Mouse (Mus musculus): ENCODE measurements around the gene Zglp1. TPM values are rescaled to one million over a fixed set of nuclear protein-coding genes. Genes with fewer than 3 reads are reported as not detected.
A peak's percentile ranks its signal among the peaks of the same experiment; 100 is the strongest.
"Not testable (repeated sequence)": the region's sequence is repeated elsewhere in the genome, so short reads cannot be mapped to it uniquely, and the experiment has no call there.

Gene Zglp1
- total RNA-seq, 2 experiments from 2014 or later: not detected

DNA sequence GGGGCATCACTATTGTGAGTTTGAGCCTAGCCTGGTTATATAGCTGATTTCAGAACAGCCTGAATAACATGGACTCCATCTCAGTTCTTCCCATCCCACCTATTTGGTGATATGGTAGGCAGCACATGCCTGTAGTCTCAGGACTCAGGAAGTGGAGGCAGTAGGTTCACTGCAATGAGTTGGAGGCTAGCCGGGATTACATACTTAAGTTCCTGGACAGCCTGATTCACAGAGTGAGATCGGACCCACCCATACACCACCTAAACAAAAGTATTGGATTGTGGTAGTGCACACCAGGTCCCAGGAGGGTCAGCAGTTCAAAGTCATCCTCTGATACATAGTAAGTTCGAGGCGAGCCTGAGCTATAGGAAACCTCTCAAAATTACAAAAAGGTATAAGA lies 5.7 kb upstream of the Zglp1 start:
- DNase-seq: no peak

DNA sequence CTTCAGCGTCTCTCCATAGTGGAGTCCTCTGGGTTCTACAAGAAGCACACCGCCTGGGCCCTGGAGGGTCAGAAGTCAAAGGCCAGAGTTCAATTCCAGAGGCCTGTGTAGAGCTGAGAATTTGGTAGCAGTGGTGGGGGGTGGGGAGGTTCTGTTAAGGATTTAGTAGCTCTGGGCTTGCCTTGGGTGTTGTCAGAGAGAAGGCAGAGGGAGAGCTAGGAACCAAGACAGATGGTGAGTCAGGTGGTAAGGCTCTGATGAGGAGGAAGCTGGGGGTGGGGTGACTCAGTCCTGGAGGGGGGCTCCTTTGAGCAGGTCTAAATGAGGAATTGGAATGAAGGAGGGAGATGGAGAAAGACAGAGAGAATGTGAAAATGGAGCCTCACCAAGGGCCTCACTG lies 4.0 kb downstream of the Zglp1 start:
- DNase-seq: no peak

- DNase-seq: no peak
Observed at GRCm38 (mm10) chr9:21051578-21051977, 15.3 kb downstream of the Zglp1 start.

DNA sequence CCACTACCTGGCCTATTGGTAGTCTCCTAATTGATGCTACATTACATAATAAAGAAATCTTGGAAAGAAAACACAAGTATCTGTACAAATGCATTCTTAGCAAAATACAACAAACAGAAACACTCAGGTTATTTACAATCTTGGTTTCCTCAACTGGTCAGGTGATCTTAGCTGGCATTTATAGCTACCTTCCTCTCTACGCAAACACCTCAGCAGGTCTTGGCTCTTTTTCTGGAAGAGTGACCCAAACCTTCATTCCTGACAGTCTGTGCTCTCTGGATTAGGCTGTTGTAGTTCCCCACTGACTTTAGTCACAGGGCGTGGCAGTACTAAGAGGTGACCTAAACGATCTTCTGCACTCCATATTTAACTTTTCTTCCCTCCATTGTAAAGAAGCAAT lies 21.7 kb downstream of the Zglp1 start:
- no peak for DNase-seq

- not testable (repeated sequence) for DNase-seq
Observed at GRCm38 (mm10) chr9:21044785-21045184, 22.1 kb downstream of the Zglp1 start.

- DNase-seq: no peak
Observed at GRCm38 (mm10) chr9:21043563-21043962, 23.3 kb downstream of the Zglp1 start.

- DNase-seq: no peak
Observed at GRCm38 (mm10) chr9:21041308-21041707, 25.6 kb downstream of the Zglp1 start.

DNA sequence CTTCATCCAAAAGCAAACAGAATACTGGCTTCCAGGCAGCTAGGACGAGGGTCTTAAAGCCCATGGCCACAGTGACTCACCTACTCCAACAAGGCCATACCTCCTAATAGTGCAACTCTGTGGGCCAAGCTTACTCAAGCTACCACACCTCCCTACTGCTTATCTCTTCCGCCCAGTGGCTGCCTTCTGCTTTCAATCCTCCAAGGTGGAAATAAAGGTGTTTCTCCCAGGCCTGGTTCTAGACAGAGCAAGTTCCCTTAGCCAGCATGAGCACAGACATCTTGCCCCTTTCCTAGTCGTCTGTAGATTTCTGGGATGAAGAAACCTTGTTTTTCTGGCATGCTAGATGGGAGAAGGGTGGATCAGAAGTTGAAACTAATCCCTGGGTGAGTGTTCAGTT lies 27.1 kb downstream of the Zglp1 start:
- DNase-seq: no peak

DNA sequence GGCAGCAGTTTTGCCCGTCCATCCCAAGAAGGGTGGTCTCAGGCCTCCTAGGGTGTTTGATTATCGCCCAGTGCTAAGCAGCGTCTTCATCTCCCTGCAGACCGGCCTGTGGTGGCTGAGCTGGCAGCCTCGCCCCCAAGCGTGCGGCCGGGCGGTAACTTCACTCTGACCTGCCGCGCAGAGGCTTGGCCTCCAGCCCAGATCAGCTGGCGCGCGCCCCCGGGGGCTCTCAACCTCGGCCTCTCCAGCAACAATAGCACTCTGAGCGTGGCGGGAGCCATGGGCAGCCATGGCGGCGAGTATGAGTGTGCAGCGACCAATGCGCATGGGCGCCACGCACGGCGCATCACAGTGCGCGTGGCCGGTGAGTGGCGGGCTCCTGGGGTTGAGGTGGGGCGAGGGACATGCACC lies 29.4 kb downstream of the Zglp1 start:
- peak; percentile 35 for DNase-seq

DNA sequence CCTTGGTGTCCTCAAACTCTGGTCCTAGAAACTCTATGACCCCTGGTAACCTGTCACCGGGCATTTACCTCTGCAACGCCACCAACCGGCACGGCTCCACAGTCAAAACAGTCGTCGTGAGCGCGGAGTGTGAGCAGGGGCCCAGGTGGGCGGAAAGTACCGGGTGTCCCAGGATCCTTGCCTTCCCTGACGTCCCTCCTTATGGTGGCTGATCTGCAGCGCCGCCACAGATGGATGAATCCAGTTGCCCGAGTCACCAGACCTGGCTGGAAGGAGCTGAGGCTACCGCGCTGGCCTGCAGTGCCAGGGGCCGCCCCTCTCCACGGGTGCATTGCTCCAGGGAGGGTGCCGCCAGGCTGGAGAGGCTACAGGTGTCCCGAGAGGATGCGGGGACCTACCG lies 30.2 kb downstream of the Zglp1 start:
- DNase-seq: no peak

DNA sequence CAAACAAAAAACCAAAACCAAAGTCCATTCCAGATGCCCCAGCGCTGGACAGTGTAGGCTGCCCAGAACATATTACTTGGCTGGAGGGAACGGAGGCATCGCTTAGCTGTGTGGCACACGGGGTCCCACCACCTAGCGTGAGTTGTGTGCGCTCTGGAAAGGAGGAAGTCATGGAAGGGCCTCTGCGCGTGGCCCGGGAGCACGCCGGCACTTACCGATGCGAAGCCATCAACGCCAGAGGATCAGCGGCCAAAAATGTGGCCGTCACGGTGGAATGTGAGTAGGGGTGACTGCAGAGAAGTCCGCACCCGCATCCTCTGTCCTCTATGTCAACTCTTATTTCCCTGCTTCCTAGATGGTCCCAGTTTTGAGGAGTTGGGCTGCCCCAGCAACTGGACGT lies 30.7 kb downstream of the Zglp1 start:
- DNase-seq: no peak

GRCm38 (mm10) chr9:21035586-21035985 lies 31.3 kb downstream of the Zglp1 start:
- no peak for DNase-seq

GRCm38 (mm10) chr9:21034481-21035085 lies 32.3 kb downstream of the Zglp1 start:
- DNase-seq: no peak

- DNase-seq: peak; percentile 80
Observed at GRCm38 (mm10) chr9:21033136-21033535, 33.8 kb downstream of the Zglp1 start.

DNA sequence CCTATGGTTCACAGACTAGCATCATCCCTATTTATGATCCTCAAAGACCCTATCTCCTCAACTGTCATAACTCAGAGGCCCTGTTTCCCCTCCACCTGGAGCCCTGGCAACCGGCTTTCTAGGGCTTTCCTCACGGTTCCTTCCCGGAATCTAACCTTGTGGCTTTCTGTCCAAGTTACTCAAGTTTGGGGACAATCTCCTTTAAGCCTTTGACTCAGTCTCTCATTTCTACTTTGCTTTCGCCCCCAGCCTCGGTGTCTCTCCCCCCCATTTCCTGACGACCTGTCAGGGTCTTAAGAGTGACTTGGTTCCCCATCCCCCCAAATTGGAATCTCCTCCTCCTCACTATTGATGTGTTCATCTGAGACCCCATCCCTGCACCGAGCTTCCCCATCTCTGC lies 34.4 kb downstream of the Zglp1 start:
- no peak for DNase-seq

- no peak for DNase-seq
Observed at GRCm38 (mm10) chr9:21031896-21032351, 35.0 kb downstream of the Zglp1 start, which contains the start of gene Icam5. Gene Icam5, plus strand, starts transcription at chr9:21032073.

- peak; percentile 61 for DNase-seq
Observed at GRCm38 (mm10) chr9:21031251-21031895, 35.5 kb downstream of the Zglp1 start.

DNA sequence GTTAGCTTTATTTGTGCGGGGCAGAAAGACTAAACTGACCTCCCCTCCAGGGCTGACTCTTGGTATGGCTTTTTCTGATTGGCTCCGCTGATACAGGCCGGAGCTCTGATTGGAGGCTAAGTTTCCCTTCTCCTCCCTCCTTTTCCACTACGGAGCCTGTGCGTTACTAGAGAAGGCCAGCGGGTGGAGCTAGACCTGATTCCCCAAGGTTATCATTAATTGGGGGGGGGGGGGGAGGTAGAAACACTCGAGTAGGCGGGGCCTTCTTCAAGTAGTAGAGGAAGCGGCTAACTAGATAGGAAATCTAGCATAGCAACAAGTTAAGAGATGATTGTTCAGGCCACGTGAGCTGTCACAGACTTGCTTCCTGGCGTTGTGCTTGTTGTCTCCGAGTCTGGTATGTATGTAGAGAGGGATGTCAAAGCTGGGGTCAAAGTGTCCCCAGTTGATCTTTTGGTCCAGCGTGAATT lies 36.1 kb downstream of the Zglp1 start:
- DNase-seq: peak; percentile 82

DNA sequence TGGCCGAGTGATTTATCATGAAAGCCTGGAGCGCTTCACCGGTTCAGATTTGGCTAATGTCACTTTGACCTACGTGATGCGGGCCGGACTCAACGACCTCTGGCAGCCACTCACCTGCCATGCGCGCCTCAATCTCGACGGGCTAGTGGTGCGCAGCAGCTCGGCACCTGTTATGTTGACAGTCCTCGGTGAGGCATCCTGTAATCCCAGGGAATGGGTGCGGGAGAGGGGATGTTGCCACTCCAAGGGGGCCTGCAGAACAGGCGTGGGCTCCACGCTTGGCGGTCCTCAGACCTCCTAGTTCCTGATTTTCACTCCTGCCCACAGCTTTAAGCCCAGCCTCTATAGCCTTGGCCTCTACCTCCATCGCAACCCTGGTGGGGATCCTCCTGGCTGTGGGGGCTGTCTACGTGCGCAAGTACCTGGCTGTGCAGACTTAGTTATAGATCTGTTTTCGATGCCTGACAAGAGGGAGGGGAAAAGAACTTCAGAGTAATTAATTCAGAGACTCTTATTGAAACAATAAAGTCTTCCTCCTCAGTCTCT lies 36.8 kb downstream of the Zglp1 start:
- no peak for DNase-seq

- DNase-seq: peak; percentile 85
Observed at GRCm38 (mm10) chr9:21029291-21030054, 37.4 kb downstream of the Zglp1 start, which contains the start of gene Icam4. Gene Icam4, plus strand, starts transcription at chr9:21029373.

DNA sequence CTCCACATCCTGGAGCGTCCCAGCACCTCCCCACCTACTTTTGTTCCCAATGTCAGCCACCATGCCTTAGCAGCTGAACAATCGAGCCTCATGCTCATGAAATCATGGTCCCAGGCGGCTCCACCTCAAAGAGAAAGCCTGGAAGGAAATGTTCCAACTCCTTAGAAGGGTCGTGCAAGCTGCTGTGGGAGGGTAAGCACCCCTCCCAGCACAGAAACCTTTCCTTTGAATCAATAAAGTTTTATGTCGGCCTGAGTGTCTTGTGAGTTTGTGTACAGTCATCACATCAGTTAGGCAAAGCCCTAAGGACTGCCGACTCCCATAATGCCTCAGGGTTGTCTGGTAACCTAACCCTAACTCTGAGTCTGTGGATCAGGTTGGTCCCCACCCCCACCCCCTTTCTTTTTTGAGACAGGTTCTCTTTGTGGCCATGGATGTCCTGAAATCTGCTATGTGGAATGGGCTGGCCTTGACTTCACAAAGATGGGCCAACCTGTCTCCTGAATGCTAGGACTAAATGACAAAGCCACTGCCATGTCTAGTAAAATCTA lies 38.3 kb downstream of the Zglp1 start:
- no peak for DNase-seq

- DNase-seq: no peak
Observed at GRCm38 (mm10) chr9:21027774-21028290, 39.1 kb downstream of the Zglp1 start.

Measured in gastrocnemius, postnatal 10 days (tissue).